Mouse (Mus musculus): Measurements from ENCODE around the gene Fancf.

The Fancf gene

GRCm38 (mm10) chr7:51840515-51840914 is 21.6 kb downstream of the Fancf start:
- DNase-seq (ENCODE audit: low spot score): no peak

GRCm38 (mm10) chr7:51831917-51832316 is 30.1 kb downstream of the Fancf start:
- peak; percentile 6 for DNase-seq (ENCODE audit: low spot score)

GRCm38 (mm10) chr7:51823562-51824338 is 38.3 kb downstream of the Fancf start:
- DNase-seq (ENCODE audit: low spot score): no peak

GRCm38 (mm10) chr7:51821467-51821866 is 40.6 kb downstream of the Fancf start:
- no peak for DNase-seq (ENCODE audit: low spot score)

GRCm38 (mm10) chr7:51819891-51820290 is 42.2 kb downstream of the Fancf start:
- no peak for DNase-seq (ENCODE audit: low spot score)

- DNase-seq (ENCODE audit: low spot score): no peak
Measured at GRCm38 (mm10) chr7:51818251-51818974, 43.7 kb downstream of the Fancf start.

GRCm38 (mm10) chr7:51816283-51816839 is 45.7 kb downstream of the Fancf start:
- no peak for DNase-seq (ENCODE audit: low spot score)

- DNase-seq (ENCODE audit: low spot score): peak; percentile 59
Measured at GRCm38 (mm10) chr7:51815473-51816282, 46.4 kb downstream of the Fancf start.
